Mouse (Mus musculus) olfactory bulb, adult 2 months (tissue): ENCODE results near the gene Tent4b. TPM values are rescaled to one million over a fixed set of nuclear protein-coding genes. Genes with fewer than 3 reads are reported as not detected.
A peak's percentile ranks its signal among the peaks of the same experiment; 100 is the strongest.

Experiments
- H3K27ac ChIP-seq: fragments of 200-500 bp; 2 replicates; pipeline ENCODE4 v1.5.1; 2012; ENCODE audit warnings: low read depth, low read length; ENCODE audit not compliant: insufficient read depth
- H3K4me1 ChIP-seq: fragments of 200-500 bp; 2 replicates; pipeline ENCODE4 v1.6.1; 2012; ENCODE audit warnings: low read length; ENCODE audit not compliant: control insufficient read depth, insufficient read depth
- H3K4me3 ChIP-seq: fragments of 200-500 bp; 2 replicates; pipeline ENCODE4 v1.5.1; 2012; ENCODE audit warnings: mild to moderate bottlenecking, low read depth, low read length, moderate library complexity; ENCODE audit not compliant: insufficient read depth
- CTCF ChIP-seq: fragments of 200-500 bp; IDR thresholded peaks from 2 replicates; pipeline ENCODE4 v1.5.1; 2012; ENCODE audit warnings: low read depth, mild to moderate bottlenecking, low read length, moderate library complexity; ENCODE audit not compliant: insufficient read depth
- POLR2A ChIP-seq: fragments of 200-500 bp; IDR thresholded peaks from 2 replicates; pipeline ENCODE4 v1.6.1; 2012; ENCODE audit warnings: mild to moderate bottlenecking, low read depth, low read length, moderate library complexity; ENCODE audit not compliant: insufficient read depth
- WGBS: fragments of 180-500 bp; shearing (Covaris S2); methylation state at CpG from one replicate; pipeline ENCODE4 v1.1.7; 2018; 5-methylcytosine and 5-hydroxymethylcytosine counted together
- polyA plus RNA-seq: library from polyadenylated mRNA; stranded (reverse); fragments of >200 nt; gene quantifications from 2 replicates; pipeline ENCODE4 v1.2.4, GENCODE M21; 2012; ENCODE audit warnings: low replicate concordance; ENCODE audit not compliant: missing spikeins, insufficient read depth, insufficient read length

Tent4b gene
- polyA plus RNA-seq, 1 experiment, result not detected

DNA sequence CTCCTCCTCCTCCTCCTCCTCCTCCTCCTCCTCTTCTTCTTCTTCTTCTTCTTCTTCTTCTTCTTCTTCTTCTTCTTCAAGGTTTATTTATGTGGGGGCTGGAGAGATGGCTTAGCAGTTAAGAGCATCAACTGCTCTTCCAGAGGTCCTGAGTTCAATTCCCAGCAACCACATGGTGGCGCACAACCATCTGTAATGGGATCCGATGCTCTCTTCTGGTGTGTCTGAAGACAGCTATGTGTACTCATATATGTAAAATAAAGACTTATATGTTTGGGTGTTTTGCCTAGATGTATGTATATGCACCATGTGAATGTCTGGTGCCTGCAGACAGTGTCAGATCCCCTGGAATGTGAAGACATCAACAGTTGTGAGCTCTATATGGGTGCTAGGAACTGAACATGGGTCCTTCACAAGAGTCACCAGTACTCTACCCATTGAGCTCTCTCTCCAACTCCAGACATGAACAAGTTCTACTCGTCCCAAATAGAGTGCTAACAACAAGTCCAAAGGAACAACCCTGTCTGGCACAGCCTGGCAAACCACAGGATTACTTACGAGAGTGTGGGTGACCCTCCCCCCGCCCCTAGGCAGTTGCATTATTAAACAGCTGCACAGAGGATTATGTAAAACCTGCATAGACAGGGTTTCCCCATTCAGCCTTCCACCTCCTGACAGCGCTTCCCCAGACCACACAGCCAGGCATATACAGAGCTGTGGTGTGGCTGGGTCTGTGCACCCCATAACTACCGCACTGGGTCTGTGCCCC, 70.3 kb downstream of the Tent4b start:
- TF ChIP-seq CTCF, result no peak
- TF ChIP-seq POLR2A, result no peak
- Histone ChIP-seq H3K4me3 (no peak overlapping the region), H3K27ac (no peak overlapping the region), H3K4me1 (peaks cover 12% of the 10 kb centered on the region)
- WGBS, result 53% methylated on average over 7 of the region's 7 CpGs

DNA sequence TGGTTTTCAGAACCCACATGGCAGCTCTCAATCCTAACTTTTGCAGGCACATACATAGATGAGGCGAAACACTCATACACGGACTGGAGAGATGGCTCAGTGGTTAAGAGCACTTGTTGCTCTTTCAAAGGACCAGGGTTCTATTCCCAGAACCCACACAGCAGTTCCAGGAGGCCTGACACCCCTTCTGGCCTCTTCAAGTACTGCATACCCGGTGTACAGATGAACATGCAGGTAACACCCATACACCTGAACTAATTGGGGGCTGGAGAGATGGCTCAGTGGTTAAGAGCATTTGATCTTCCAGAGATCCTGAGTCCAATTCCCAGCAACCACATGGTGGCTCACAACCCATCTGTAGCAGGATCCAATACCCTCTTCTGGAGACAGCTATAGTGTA, 71.1 kb downstream of the Tent4b start:
- TF ChIP-seq POLR2A, result no peak
- Histone ChIP-seq H3K4me1 (peaks cover 12% of the 10 kb centered on the region), H3K4me3 (no peak overlapping the region), H3K27ac (no peak overlapping the region)
- WGBS, result 70% methylated on average over 3 of the region's 3 CpGs

DNA sequence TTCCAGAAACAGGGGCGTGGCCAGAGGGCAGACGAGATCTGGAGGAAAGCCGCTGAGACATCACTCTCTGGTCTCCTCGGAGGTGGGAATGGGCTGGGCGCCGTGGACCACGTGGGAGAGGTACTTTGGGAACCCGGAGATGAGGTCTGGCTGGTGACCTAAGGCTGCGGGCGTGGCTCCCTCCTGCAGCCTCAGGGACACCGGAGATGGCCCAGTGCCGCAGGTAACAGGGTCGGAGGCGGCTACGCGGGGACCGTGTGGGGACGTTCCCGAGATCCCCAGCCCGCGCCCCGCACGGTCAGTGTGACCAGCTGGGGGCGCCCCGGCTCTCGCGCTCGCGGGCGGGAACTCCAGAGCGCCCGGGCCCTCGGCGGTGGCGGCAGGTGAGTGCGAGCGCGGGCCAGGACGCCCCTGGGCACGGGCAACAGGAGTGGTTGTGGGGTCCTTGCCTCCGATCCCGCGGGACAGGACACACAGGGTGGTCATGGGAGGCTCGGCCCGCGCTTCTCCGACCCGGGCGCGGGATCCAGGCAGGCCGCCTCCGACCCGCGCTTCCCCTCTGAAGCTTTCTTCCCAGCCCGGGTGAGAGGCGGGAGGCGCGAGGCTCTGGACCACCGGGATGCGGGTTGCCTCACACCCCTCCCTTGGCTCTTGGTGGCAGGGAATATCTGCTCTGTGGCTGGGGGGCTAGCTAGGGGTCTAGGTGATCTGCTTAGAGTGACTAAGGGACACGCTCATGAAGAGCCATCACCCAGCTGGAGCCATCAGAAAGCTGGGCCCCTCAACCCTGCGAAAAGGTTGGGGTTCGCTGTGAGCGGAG, 73.4 kb downstream of the Tent4b start, which contains the start of gene Adcy7:
Gene Adcy7 (plus strand): TSS at position 173 of the 820 bp plus-strand sequence.
- TF ChIP-seq POLR2A, result no peak
- peak; percentile 55; the same call in 1 of the 2 replicates for TF ChIP-seq CTCF
- WGBS, result 5% methylated on average over 64 of the region's 64 CpGs
- peak within 1 kb of the TSS; percentile 43 for H3K4me3 ChIP-seq
- H3K27ac ChIP-seq, result no peak within 1 kb of the TSS
- H3K4me1 ChIP-seq, result peaks cover 11% of the 10 kb centered on the region

DNA sequence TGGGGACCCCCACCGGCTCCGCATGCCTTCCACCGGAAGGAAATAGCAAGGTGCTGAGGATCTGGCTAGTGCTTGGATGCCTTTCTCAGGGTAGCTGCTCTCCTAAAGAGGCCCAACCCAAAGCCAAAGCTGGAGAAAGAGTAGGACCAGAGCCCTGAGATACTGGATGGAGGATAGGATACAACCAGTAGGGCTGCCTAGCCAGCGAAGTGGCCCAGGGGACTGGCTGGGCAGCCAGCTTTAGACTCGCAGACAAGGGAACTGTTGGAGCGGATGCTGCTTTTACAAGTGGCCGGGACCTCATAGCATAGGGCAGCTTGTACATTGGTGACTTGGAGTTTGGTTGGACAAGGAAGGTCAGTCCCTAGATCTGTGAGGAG, 74.0 kb downstream of the Tent4b start:
- WGBS, result 85% methylated on average over 7 of the region's 7 CpGs
- H3K4me3 ChIP-seq, result no peak overlapping the region
- TF ChIP-seq POLR2A, result no peak
- TF ChIP-seq CTCF, result no peak

DNA sequence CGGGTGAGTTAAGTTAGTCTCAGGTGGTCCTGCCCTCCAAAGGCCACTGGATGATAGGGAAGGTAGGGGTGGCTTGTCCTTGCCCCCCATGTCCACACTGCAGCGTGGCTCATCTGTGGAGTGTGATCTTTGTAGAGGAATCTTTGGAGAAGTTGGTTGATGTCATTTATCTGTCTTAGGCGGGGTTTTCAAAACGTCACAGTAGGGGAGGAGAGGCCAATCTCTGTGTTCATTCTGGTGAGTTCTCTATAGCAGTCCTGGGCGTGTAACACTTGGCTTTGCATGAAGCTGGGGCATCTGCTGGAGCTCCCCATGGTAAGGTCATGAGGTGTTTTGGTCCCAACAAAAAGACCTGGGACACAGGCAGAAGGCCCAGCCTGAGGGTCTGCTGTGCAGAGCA, 75.1 kb downstream of the Tent4b start:
- TF ChIP-seq CTCF (no peak), POLR2A (no peak)
- Histone ChIP-seq H3K27ac (no peak overlapping the region), H3K4me1 (peaks cover 11% of the 10 kb centered on the region), H3K4me3 (no peak overlapping the region)
- WGBS, result 96% methylated on average over 5 of the region's 5 CpGs

More for the DNA sequence above, 74.0 kb downstream of the Tent4b start:
- H3K27ac ChIP-seq, result no peak overlapping the region
- peaks cover 11% of the 10 kb centered on the region for H3K4me1 ChIP-seq

DNA sequence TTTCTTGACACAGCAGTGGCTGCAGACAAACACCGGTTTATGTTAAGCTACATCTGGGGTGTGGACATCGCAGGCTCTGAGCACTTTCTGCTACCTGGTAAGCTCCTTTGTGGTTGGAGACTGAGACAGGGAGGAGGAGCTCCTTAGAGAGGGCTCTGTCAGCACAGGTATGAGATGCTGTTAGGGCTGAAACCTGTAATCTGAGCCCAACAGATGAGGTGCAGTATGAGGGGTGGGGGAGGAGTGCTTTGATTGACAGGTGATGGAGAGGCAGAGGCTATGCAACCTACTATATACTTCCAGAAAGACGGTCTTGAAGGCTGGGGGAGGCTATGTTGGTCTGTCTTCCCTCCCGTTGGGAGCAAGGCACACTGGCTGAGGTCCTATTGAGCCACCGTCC, 80.2 kb downstream of the Tent4b start:
- Histone ChIP-seq H3K27ac (no peak overlapping the region), H3K4me3 (no peak overlapping the region), H3K4me1 (0 out of 2 replicates have a peak, but pooled peaks cover 2% of the 10 kb centered on the region)
- TF ChIP-seq CTCF (no peak), POLR2A (no peak)
- 67% methylated on average over 5 of the region's 5 CpGs for WGBS

DNA sequence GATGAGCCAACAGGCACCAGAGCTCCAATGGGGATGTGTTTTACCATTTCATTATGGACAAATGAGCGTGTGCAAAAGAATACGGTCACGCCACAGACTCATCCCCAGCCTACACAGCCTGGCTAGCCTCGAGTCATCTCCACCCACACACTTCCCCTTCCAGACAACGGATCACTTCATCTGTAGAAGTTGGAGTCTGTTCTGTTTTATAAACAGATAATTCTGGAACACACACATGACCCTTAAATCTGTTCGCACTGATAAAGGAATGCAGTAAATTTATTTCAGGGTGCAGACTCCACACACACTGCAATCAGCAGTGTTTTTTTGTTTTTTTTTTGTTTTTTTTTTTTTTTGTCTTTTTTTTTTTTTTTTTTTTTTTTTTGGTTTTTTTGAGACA, 80.7 kb downstream of the Tent4b start:
- Histone ChIP-seq H3K4me1 (peaks cover 6% of the 10 kb centered on the region), H3K27ac (no peak overlapping the region), H3K4me3 (no peak overlapping the region)
- WGBS, result 37% methylated on average over 6 of the region's 6 CpGs
- no peak for TF ChIP-seq CTCF
- no peak for TF ChIP-seq POLR2A

DNA sequence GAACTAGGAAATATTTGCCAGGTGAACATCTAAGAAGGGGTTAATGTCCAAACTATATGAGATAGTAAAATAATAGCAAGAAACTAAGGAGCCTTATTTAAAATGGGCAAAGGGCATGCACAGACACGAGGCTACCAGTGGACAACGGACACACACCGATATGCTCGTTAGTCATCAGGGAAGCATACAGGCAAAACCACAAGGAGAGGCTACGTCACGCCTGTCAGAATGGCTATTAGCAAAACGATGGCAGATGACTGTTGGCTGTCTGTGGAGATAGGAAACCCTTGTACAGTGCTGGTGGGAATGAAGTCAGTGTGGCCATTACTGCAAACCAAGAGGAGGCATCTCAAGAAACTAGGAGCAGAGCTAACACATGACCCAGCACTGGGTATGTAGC, 81.9 kb downstream of the Tent4b start:
- WGBS, result 78% methylated on average over 7 of the region's 7 CpGs
- Histone ChIP-seq H3K4me1 (peaks cover 12% of the 10 kb centered on the region), H3K27ac (no peak overlapping the region), H3K4me3 (no peak overlapping the region)
- TF ChIP-seq CTCF (no peak), POLR2A (no peak)

DNA sequence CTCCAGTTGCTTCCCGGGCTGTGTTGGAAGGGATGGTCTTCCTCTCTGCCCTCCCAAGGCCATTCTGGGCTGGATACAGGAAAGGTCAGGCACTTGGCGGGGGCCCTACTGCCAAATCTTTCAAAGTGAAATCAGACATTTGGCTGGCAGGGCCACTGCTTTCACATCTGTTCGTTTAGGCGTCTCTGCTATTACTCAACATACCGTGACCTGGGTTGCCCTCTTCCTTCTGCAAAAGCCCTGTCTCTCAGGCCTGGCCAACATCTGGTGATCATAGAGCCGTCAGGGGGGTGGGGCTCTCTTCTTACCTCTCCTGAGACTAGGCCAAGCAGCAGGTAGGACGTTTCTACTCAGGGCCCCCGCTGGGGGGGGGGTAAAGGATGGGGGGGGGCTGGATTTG, 83.7 kb downstream of the Tent4b start:
- 62% methylated on average over 8 of the region's 8 CpGs for WGBS
- peaks cover 12% of the 10 kb centered on the region for H3K4me1 ChIP-seq
- H3K27ac ChIP-seq, result no peak overlapping the region
- TF ChIP-seq CTCF (no peak), POLR2A (no peak)
- no peak overlapping the region for H3K4me3 ChIP-seq
